In genomic region chr7:145107575-145108170, GRCm38 (mm10) we compare ENCODE assay signal across 21 mouse cellular contexts.
DNase-seq lines count a peak whose midpoint lies in the region; ATAC-seq and TF ChIP-seq lines count a peak whose summit lies in the region.
"Had no signal": no experiment of that assay in that cellular context is flagged by ENCODE, and none has a peak within 500 bp of the region (broad histone marks: within the 10 kb centered on the region; RNA-seq: fewer than 3 reads in every experiment).

No protein-coding gene starts in this region.

- H3K4me2 ChIP-seq in hindbrain, embryonic 13.5 days = no peak overlapping the region
- H3K4me2 ChIP-seq: midbrain, embryonic 13.5 days; neural tube, embryonic 13.5 days had no signal

- H3K27me3 ChIP-seq in C2C12 (ENCODE audit: control insufficient read depth, insufficient read depth, insufficient read length) = no peaks in the 10 kb centered on the region
- H3K27me3 ChIP-seq in hindbrain, embryonic 13.5 days = 0 out of 2 replicates have a peak, but pooled peaks cover 3% of the 10 kb centered on the region
- H3K27me3 ChIP-seq: midbrain, embryonic 13.5 days; neural tube, embryonic 13.5 days had no signal

- no peak overlapping the region for H3K27ac ChIP-seq in hindbrain, embryonic 13.5 days
- H3K27ac ChIP-seq: heart, adult 2 months; liver, embryonic 14.5 days; midbrain, embryonic 13.5 days; neural tube, embryonic 13.5 days had no signal

- 86% methylated on average over 2 of the region's 2 CpGs for WGBS in hindbrain, embryonic 13.5 days

- H3K36me3 ChIP-seq in C2C12 (ENCODE audit: control insufficient read depth, insufficient read depth) = no peaks in the 10 kb centered on the region
- H3K36me3 ChIP-seq in hindbrain, embryonic 13.5 days = no peaks in the 10 kb centered on the region
- H3K36me3 ChIP-seq: midbrain, embryonic 13.5 days; neural tube, embryonic 13.5 days had no signal

- H3K9me3 ChIP-seq in hindbrain, embryonic 13.5 days = no peaks in the 10 kb centered on the region
- H3K9me3 ChIP-seq: midbrain, embryonic 13.5 days; neural tube, embryonic 13.5 days had no signal

- peak overlapping the region; percentile 4 for H3ac ChIP-seq in C2C12 (ENCODE audit: control insufficient read depth, insufficient read length, low read depth)

- no peak for TF ChIP-seq CTCF in C2C12 (IDR thresholded peaks at IDR 0.05; ENCODE audit: control insufficient read depth, insufficient read depth, insufficient read length)

- intact Hi-C loops in heart, postnatal 25 days (cut with DNase I) = no loop called here
- intact Hi-C loops in heart, postnatal 14 days (cut with DNase I) = no loop called here

- peak; percentile 37 for DNase-seq in adrenal gland, postnatal 14 days
- DNase-seq in adrenal gland, postnatal 4 days (ENCODE audit: low spot score in 2 of 2) = no peak
- DNase-seq in heart, postnatal 25 days (ENCODE audit: low spot score) = peak; percentile 40
- DNase-seq in heart, postnatal 14 days = no peak
- DNase-seq in lung, postnatal 25 days (ENCODE audit: low spot score) = peak; percentile 47
- DNase-seq in c-Kit-positive CD71-positive TER-119-positive erythroid progenitor cells, embryonic 14.5 days (ENCODE audit: low spot score) = no peak
- DNase-seq: cerebellum, adult 18-20 months; cerebellum, postnatal 25 days; embryo, embryonic 11 days; forebrain, postnatal 0 days; kidney, postnatal 4 days; spleen, adult 18-20 months; thymus, postnatal 36 days had no signal

- peaks cover 11% of the 10 kb centered on the region; the same call in 1 of the 2 replicates for H3K4me1 ChIP-seq in hindbrain, embryonic 13.5 days (replicated peaks)

- no peaks in the 10 kb centered on the region for H3K79me2 ChIP-seq in C2C12 (ENCODE audit: control insufficient read depth, insufficient read depth)

- ATAC-seq in hindbrain, embryonic 13.5 days (ENCODE audit: low FRiP score) = no peak
- ATAC-seq: forebrain, postnatal 0 days; hindbrain, embryonic 16.5 days; intestine, embryonic 16.5 days; midbrain, embryonic 13.5 days had no signal

- H3K9ac ChIP-seq in hindbrain, embryonic 13.5 days = no peak overlapping the region
- H3K9ac ChIP-seq: forebrain, postnatal 0 days; liver, embryonic 14.5 days; midbrain, embryonic 13.5 days; neural tube, embryonic 13.5 days had no signal

- no peak overlapping the region for H3K4me3 ChIP-seq in C2C12 (ENCODE audit: insufficient read depth, poor library complexity, severe bottlenecking)
- H3K4me3 ChIP-seq in hindbrain, embryonic 13.5 days = no peak overlapping the region
- H3K4me3 ChIP-seq: heart, adult 2 months; midbrain, embryonic 13.5 days; neural tube, embryonic 13.5 days had no signal

- no peaks in the 10 kb centered on the region for H3K79me3 ChIP-seq in C2C12 (ENCODE audit: low read depth)

TF ChIP-seq in C2C12, 6 proteins besides CTCF, POLR2A, EP300 and RAD21:
- TF ChIP-seq FOSL1 (IDR thresholded peaks at IDR 0.05; ENCODE audit: insufficient read depth, low read length, poor library complexity, severe bottlenecking) (peak; percentile 52), MAX (IDR thresholded peaks at IDR 0.05) (no peak)
TF ChIP-seq in C2C12: peak in this region for 1.

Comparison
In these comparisons a context has a peak if more than half of its experiments do, and no peak if none do; other contexts are left out.
1. DNase-seq: peak in adrenal gland, postnatal 14 days (single experiment), heart, postnatal 25 days (single experiment) and lung, postnatal 25 days (single experiment); none in adrenal gland, postnatal 4 days (0 of 2), heart, postnatal 14 days (0 of 2) and c-Kit-positive CD71-positive TER-119-positive erythroid progenitor cells, embryonic 14.5 days (single experiment).